Mouse (Mus musculus): ENCODE measurements around the gene Mcee. TPM values are rescaled to one million over a fixed set of nuclear protein-coding genes. Genes with fewer than 3 reads are reported as not detected.
A peak's percentile ranks its signal among the peaks of the same experiment; 100 is the strongest.

Gene Mcee
- polyA plus RNA-seq, 1 experiment from 2014 or later: 152 TPM

GRCm38 (mm10) chr7:64369841-64370240 is 22.6 kb upstream of the Mcee start:
- no peak for ATAC-seq (replicated peaks; ENCODE audit: insufficient number of reproducible peaks, insufficient read depth, low FRiP score, low read depth)
- no peak overlapping the region for H3K4me3 ChIP-seq
- H3K9me3 ChIP-seq (replicated peaks): no peaks in the 10 kb centered on the region
- peaks cover 6% of the 10 kb centered on the region; the same call in 1 of the 2 replicates for H3K4me1 ChIP-seq (replicated peaks)
- H3K27me3 ChIP-seq: no peaks in the 10 kb centered on the region
- no peak overlapping the region for H3K4me2 ChIP-seq
- 82% methylated on average over 6 of the region's 6 CpGs for WGBS
- peaks cover 19% of the 10 kb centered on the region for H3K36me3 ChIP-seq
- no peak overlapping the region for H3K27ac ChIP-seq
- no peak overlapping the region for H3K9ac ChIP-seq

GRCm38 (mm10) chr7:64371940-64372878 is 20.2 kb upstream of the Mcee start:
- WGBS: 87% methylated on average over 23 of the region's 23 CpGs
- no peak overlapping the region for H3K27ac ChIP-seq
- ATAC-seq (replicated peaks; ENCODE audit: insufficient number of reproducible peaks, insufficient read depth, low FRiP score, low read depth): no peak
- H3K36me3 ChIP-seq: peaks cover 13% of the 10 kb centered on the region
- H3K27me3 ChIP-seq: no peaks in the 10 kb centered on the region
- peaks cover 6% of the 10 kb centered on the region; the same call in 1 of the 2 replicates for H3K4me1 ChIP-seq (replicated peaks)
- H3K9ac ChIP-seq: no peak overlapping the region
- H3K4me3 ChIP-seq: no peak overlapping the region
- H3K9me3 ChIP-seq (replicated peaks): no peaks in the 10 kb centered on the region
- H3K4me2 ChIP-seq: no peak overlapping the region

DNA sequence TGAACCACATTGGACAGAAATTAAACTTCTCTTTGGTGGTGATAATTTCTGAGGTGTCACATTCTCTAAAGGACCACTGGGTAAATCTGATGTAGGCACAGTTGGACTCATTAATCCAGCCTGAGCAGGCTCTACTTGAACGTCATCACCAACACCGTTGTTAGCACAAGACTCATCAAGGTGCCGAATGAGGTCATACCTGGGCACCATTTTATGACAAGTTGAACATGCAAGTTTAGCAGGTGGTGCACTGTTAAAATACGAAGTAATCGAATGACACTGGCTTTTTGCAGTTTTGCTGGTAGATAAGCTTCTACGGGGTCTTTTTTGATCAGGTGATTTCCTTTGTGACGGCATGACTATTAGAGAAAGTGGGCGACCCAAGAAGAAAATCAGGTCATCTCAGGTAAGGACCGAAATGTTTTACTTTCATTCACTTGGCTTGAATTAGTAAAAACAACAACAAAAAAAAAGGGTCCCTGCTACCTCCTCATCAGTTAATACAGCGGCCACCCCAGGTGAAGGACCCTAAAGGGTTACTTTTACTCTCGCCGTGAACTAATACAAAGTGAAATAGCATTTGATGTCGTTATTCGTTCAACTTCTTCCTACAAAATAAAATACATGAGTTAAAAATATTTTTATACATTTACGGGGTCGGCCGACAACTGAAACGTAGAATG is 19.1 kb upstream of the Mcee start:
- no peak for ATAC-seq (replicated peaks; ENCODE audit: insufficient number of reproducible peaks, insufficient read depth, low FRiP score, low read depth)
- H3K4me3 ChIP-seq: peak overlapping the region; percentile 80
- H3K4me2 ChIP-seq: peak overlapping the region; percentile 74
- peaks cover 20% of the 10 kb centered on the region for H3K36me3 ChIP-seq
- peak overlapping the region; percentile 82 for H3K9ac ChIP-seq
- H3K27me3 ChIP-seq: no peaks in the 10 kb centered on the region
- WGBS: 10% methylated on average over 18 of the region's 18 CpGs
- no peaks in the 10 kb centered on the region for H3K9me3 ChIP-seq (replicated peaks)
- peaks cover 6% of the 10 kb centered on the region; the same call in 1 of the 2 replicates for H3K4me1 ChIP-seq (replicated peaks)
- peak overlapping the region; percentile 98 for H3K27ac ChIP-seq

DNA sequence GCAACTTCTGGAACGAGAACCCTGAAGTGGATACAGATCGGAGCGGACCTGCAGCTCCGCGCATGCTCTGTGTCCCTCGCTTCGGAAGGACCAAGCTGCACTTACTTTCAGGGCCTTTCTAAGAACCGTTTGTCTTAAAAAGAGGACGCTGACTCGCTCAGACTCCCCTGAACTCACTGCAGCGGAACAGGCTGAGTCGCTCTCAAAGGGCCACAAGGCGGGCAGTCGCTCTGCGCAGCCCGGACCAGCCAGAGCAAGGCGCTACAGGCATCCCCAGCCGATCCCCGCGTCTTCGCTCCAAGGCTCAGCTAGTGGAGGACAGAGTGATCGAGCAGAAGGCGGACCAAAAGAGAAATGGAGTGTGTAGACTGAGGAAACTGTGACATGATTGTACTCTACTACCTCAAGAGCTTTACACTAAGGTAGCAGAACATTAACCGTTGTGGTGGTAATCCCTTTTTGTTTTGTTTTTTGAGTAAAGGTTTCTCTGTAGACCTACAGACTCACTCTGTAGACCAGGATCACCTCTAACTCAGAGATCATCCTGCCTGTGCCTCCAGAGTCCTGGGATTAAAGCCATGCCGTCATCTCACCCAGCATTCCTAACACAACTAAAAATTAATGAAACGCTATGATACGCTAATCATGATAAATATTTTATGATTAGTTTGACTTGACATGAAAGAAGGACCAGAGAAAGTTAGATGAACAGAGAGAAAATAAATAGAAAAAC is 18.4 kb upstream of the Mcee start, which contains the start of gene Fan1:
Fan1 (minus strand) TSS at position 266 of the 733 bp plus-strand sequence.
- peak within 1 kb of the TSS; percentile 82 for H3K9ac ChIP-seq
- peak within 1 kb of the TSS; percentile 74 for H3K4me2 ChIP-seq
- H3K36me3 ChIP-seq: peaks cover 27% of the 10 kb centered on the region
- peak within 1 kb of the TSS; percentile 98 for H3K27ac ChIP-seq
- no peaks in the 10 kb centered on the region for H3K9me3 ChIP-seq (replicated peaks)
- H3K4me1 ChIP-seq (replicated peaks): peaks cover 6% of the 10 kb centered on the region; the same call in 1 of the 2 replicates
- peak; percentile 92 for ATAC-seq (replicated peaks; ENCODE audit: insufficient number of reproducible peaks, insufficient read depth, low FRiP score, low read depth)
- H3K4me3 ChIP-seq: peak within 1 kb of the TSS; percentile 80
- no peaks in the 10 kb centered on the region for H3K27me3 ChIP-seq
- WGBS: 3% methylated on average over 27 of the region's 27 CpGs

DNA sequence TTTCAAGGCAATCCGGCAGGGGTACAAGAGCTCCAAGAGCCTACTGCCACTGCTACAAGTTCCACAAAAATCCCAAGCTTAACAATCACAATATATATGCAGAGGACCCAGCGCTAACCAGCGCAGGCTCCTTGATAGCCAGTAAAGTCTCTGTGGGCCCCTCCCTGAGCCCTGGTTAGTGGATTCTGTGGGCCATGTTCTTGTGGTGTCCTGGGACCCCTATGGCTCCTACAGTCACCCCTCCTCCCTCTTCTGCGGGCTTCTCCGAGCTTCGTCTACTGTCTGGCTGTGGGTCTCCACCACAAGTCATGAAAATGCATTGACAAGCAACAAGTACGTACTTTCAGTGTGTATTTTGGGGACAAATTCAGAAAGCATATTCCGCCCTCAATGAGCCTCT is 928 bp upstream of the Mcee start:
- Histone ChIP-seq H3K4me3 (peak overlapping the region; percentile 72), H3K4me2 (peak overlapping the region; percentile 95), H3K9me3 (replicated peaks) (no peaks in the 10 kb centered on the region), H3K4me1 (replicated peaks) (peaks cover 15% of the 10 kb centered on the region), H3K27me3 (no peaks in the 10 kb centered on the region), H3K27ac (peak overlapping the region; percentile 86), H3K36me3 (peaks cover 31% of the 10 kb centered on the region), H3K9ac (peak overlapping the region; percentile 83)
- no peak for ATAC-seq (replicated peaks; ENCODE audit: insufficient number of reproducible peaks, insufficient read depth, low FRiP score, low read depth)
- WGBS: 2% methylated on average over 8 of the region's 8 CpGs

GRCm38 (mm10) chr7:64392819-64393151 is 378 bp downstream of the Mcee start:
- Histone ChIP-seq H3K9ac (peak overlapping the region; percentile 85), H3K27me3 (no peaks in the 10 kb centered on the region), H3K9me3 (replicated peaks) (no peaks in the 10 kb centered on the region), H3K36me3 (peaks cover 19% of the 10 kb centered on the region; the same call in 1 of the 2 replicates), H3K4me1 (replicated peaks) (peaks cover 15% of the 10 kb centered on the region), H3K27ac (peak overlapping the region; percentile 86), H3K4me3 (peak overlapping the region; percentile 72), H3K4me2 (peak overlapping the region; percentile 95)
- peak; percentile 21; the same call in 1 of the 2 replicates for ATAC-seq (replicated peaks; ENCODE audit: insufficient number of reproducible peaks, insufficient read depth, low FRiP score, low read depth)
- WGBS: under 1% methylated on average over 15 of the region's 15 CpGs

DNA sequence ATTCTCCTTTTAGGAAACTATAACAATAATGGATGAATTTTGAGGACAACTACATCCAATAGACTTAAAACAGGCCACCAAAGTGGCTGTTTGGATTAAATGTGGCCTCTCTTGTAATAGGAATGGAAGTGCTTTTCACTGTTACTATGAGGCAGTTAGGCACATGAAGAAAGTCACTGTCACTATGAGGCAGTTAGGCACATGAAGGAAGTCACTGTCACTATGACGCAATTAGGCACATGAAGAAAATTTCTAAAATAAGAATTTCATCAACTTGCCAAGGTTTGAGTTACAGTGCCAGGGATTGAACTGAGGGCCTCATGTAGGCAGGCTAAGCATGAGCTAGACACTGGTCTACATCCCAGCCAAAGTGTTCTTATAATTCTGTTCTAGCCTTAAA is 8.3 kb downstream of the Mcee start:
- Histone ChIP-seq H3K4me3 (no peak overlapping the region), H3K27ac (no peak overlapping the region), H3K4me2 (no peak overlapping the region), H3K36me3 (no peaks in the 10 kb centered on the region; the same call in 1 of the 2 replicates), H3K9ac (no peak overlapping the region), H3K4me1 (replicated peaks) (no peaks in the 10 kb centered on the region), H3K9me3 (replicated peaks) (no peaks in the 10 kb centered on the region), H3K27me3 (no peaks in the 10 kb centered on the region)
- no peak for ATAC-seq (replicated peaks; ENCODE audit: insufficient number of reproducible peaks, insufficient read depth, low FRiP score, low read depth)
- WGBS: 81% methylated on average over 1 of the region's 1 CpGs

- no peak overlapping the region for H3K4me2 ChIP-seq
- no peaks in the 10 kb centered on the region for H3K9me3 ChIP-seq (replicated peaks)
- WGBS: 85% methylated on average over 4 of the region's 4 CpGs
- no peaks in the 10 kb centered on the region for H3K27me3 ChIP-seq
- H3K36me3 ChIP-seq: no peaks in the 10 kb centered on the region; the same call in 1 of the 2 replicates
- H3K27ac ChIP-seq: no peak overlapping the region
- no peak overlapping the region for H3K4me3 ChIP-seq
- no peaks in the 10 kb centered on the region for H3K4me1 ChIP-seq (replicated peaks)
- no peak overlapping the region for H3K9ac ChIP-seq
- ATAC-seq (replicated peaks; ENCODE audit: insufficient number of reproducible peaks, insufficient read depth, low FRiP score, low read depth): no peak
Observed at GRCm38 (mm10) chr7:64402452-64402851, 10.0 kb downstream of the Mcee start.

GRCm38 (mm10) chr7:64403989-64404388 is 11.6 kb downstream of the Mcee start:
- H3K9me3 ChIP-seq (replicated peaks): no peaks in the 10 kb centered on the region
- no peaks in the 10 kb centered on the region for H3K27me3 ChIP-seq
- H3K9ac ChIP-seq: no peak overlapping the region
- no peak overlapping the region for H3K27ac ChIP-seq
- H3K4me2 ChIP-seq: no peak overlapping the region
- H3K4me1 ChIP-seq (replicated peaks): no peaks in the 10 kb centered on the region
- H3K4me3 ChIP-seq: no peak overlapping the region
- WGBS: 86% methylated on average over 8 of the region's 8 CpGs
- H3K36me3 ChIP-seq: no peaks in the 10 kb centered on the region; the same call in 1 of the 2 replicates
- no peak for ATAC-seq (replicated peaks; ENCODE audit: insufficient number of reproducible peaks, insufficient read depth, low FRiP score, low read depth)

DNA sequence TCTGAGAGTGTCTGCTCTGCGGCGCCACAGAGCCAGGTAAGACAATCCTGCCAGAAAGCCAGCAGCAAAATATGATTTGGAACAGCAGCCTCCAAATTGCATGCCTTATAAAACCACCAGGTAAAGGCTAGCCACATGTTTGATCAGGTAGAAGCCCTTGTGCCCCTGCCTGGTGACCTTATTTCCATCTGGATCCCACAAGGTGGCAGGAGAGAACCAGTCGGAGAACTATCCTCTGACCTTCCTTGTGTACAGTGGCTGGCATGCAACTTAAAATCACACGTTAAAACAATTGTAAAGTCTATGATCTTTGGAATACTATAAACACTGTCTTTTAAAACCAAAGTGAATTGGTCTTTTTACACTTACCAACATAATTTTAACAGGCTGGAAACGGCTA is 32.5 kb downstream of the Mcee start:
- WGBS: 54% methylated on average over 5 of the region's 5 CpGs
- Histone ChIP-seq H3K36me3 (no peaks in the 10 kb centered on the region), H3K27me3 (no peaks in the 10 kb centered on the region), H3K4me3 (no peak overlapping the region), H3K4me2 (no peak overlapping the region), H3K9me3 (replicated peaks) (no peaks in the 10 kb centered on the region), H3K27ac (no peak overlapping the region), H3K4me1 (replicated peaks) (no peaks in the 10 kb centered on the region), H3K9ac (no peak overlapping the region)
- no peak for ATAC-seq (replicated peaks; ENCODE audit: insufficient number of reproducible peaks, insufficient read depth, low FRiP score, low read depth)
